Mouse (Mus musculus) T-helper 17 cell (primary cell): ENCODE results near the gene Gm8024.
"Not testable (repeated sequence)": the region's sequence is repeated elsewhere in the genome, so short reads cannot be mapped to it uniquely, and the experiment has no call there.

Experiments used
- in situ Hi-C, 2 experiments: fragments of 300-600 bp; cut with MboI, MseI; formaldehyde crosslinking; loops; 1 replicate in 1 of 2; 2 replicates in 1 of 2; pipeline ENCODE4 v1.15.1; 2025; ENCODE audit warnings: high pct_unique_total_duplicates in 2 of 2

The Gm8024 gene

GRCm38 (mm10) chr14:42524182-42524581 lies at the start of gene Gm8024:
TSS of gene Gm8024 (minus strand) at chr14:42524282.
- in situ Hi-C loops: not testable (repeated sequence)

- in situ Hi-C loops: loop anchor here in 1 of 2 experiments (5.0 kb wide), 1 partner anchor 1276 kb away; no protein-coding TSS in a partner anchor
These were observed 19.2 kb upstream of the Gm8024 start for GRCm38 (mm10) chr14:42543170-42543701.

- in situ Hi-C loops: loop anchor here in 1 of 2 experiments (5.0 kb wide), 1 partner anchor 1275 kb away; no protein-coding TSS in a partner anchor
These were observed 18.5 kb upstream of the Gm8024 start for GRCm38 (mm10) chr14:42542316-42543169.

GRCm38 (mm10) chr14:42502249-42502648 lies 21.8 kb downstream of the Gm8024 start, which contains the start of gene Gm8020:
TSS of gene Gm8020 (minus strand) at chr14:42502349.
- in situ Hi-C loops: not testable (repeated sequence)
